Mouse (Mus musculus): ENCODE data around the gene Srcin1.

DNA sequence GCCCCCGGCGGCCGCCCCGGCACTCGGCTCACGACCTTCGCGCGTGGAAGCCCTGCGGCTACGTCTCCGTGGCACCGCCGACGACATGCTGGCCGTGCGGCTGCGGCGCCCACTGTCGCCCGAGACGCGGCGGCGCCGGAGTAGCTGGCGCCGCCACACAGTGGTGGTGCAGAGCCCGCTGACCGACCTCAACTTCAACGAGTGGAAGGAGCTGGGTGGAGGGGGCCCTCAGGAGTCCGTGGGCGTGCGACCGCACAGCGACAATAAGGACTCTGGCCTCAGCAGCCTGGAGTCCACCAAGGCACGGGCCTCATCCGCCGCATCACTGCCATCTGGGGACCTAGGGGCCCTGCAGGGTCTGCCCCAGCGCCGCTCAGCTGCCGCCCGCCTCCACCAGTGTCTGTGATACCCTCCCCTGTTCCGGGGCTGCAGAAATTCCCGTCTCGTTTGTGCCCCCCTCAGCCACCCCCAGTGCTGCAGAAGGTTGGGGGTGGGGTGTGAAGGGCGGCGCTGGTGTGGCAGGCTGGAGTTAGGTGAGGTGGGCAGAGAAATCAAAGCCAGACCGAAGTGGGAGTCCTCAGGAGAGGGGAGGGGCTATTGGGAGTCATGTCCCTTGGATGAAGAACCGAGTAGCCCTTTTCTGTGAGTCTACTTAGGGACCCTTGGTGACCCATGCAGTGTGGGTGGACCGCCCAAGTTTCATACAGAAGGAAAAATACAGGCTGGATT is 75.1 kb downstream of the Srcin1 start:
- TF ChIP-seq CTCF (IDR thresholded peaks at IDR 0.05; ENCODE audit: control insufficient read depth, insufficient read depth, insufficient read length) (no peak), MAX (IDR thresholded peaks at IDR 0.05) (no peak), USF1 (IDR thresholded peaks at IDR 0.05; ENCODE audit: low read depth) (no peak), MYOG (IDR thresholded peaks at IDR 0.05; ENCODE audit: control insufficient read depth, extremely low read depth, insufficient read length) (no peak)

Data from C2C12 (cell line).